Mouse (Mus musculus): ENCODE measurements around the gene Nuak1. TPM values are rescaled to one million over a fixed set of nuclear protein-coding genes. Genes with fewer than 3 reads are reported as not detected.

The Nuak1 gene
- polyA plus RNA-seq, 1 experiment from 2014 or later: 3.5 TPM

Other genes with a start within 250 kb of the Nuak1 start
- gene Ckap4, start 93.5 kb upstream of the Nuak1 start, polyA plus RNA-seq (2016; fragmentation: Nextera tagmentation; extraction: Ambion mirVana): 113 and 117 TPM in 2 replicates
- 14.8 and 16.1 TPM in 2 replicates for gene Tcp11l2, start 136.0 kb upstream of the Nuak1 start, polyA plus RNA-seq (2016; fragmentation: Nextera tagmentation; extraction: Ambion mirVana)
- 18.9 and 19.6 TPM in 2 replicates for gene Polr3b, start 181.7 kb upstream of the Nuak1 start, polyA plus RNA-seq (2016; fragmentation: Nextera tagmentation; extraction: Ambion mirVana)

Measured in embryonic facial prominence, embryonic 12.5 days (tissue).